Mouse (Mus musculus) forebrain, embryonic 14.5 days (tissue): ENCODE measurements at regions not wholly inside any gene's neighbourhood (a gene's known extent, or its start where the extent isn't known, plus 50 kb on each side); places are given as distances from the start of the nearest gene placed in this dataset.

Experiments
- ATAC-seq: fragments of 200-750 bp; cut with Nextera tagmentation; 2 replicates; pipeline ENCODE4 v1.8.0; 2017; ENCODE audit warnings: mild to moderate bottlenecking, moderate library complexity
- DNase-seq: peaks from one replicate; pipeline ENCODE4 v3.0.0-alpha.2; 2015; ENCODE audit warnings: low spot score
- H3K27ac ChIP-seq: fragments of 300-500 bp; sonication (generic); 2 replicates; pipeline ENCODE4 v1.5.1; 2014; ENCODE audit warnings: low read depth, mild to moderate bottlenecking, control low read depth, low read length, moderate library complexity
- H3K27me3 ChIP-seq: fragments of 300-500 bp; sonication (generic); replicated peaks from 2 replicates; pipeline ENCODE4 v1.6.1; 2014; ENCODE audit warnings: low read length, control low read depth, mixed read lengths; ENCODE audit not compliant: control insufficient read depth, insufficient read depth
- H3K36me3 ChIP-seq: fragments of 300-500 bp; sonication (generic); 2 replicates; pipeline ENCODE4 v1.6.1; 2014; ENCODE audit warnings: low read length, control low read depth; ENCODE audit not compliant: control insufficient read depth, insufficient read depth
- H3K4me1 ChIP-seq: fragments of 300-500 bp; sonication (generic); 2 replicates; pipeline ENCODE4 v1.6.1; 2014; ENCODE audit warnings: antibody characterized with exemption, low read length, control low read depth; ENCODE audit not compliant: control insufficient read depth, insufficient read depth
- H3K4me2 ChIP-seq: fragments of 300-500 bp; sonication (generic); 2 replicates; pipeline ENCODE4 v1.6.1; 2014; ENCODE audit warnings: mild to moderate bottlenecking, control low read depth, low read length
- H3K4me3 ChIP-seq: fragments of 300-500 bp; sonication (generic); 2 replicates; pipeline ENCODE4 v1.5.1; 2014; ENCODE audit warnings: low read depth, low read length, control low read depth
- H3K9ac ChIP-seq: fragments of 300-500 bp; sonication (generic); 2 replicates; pipeline ENCODE4 v1.6.1; 2014; ENCODE audit warnings: mild to moderate bottlenecking, low read length, control low read depth, moderate library complexity
- H3K9me3 ChIP-seq: fragments of 300-500 bp; sonication (generic); replicated peaks from 2 replicates; pipeline ENCODE4 v1.6.1; 2016; ENCODE audit warnings: low read length, control low read depth, mixed read lengths; ENCODE audit not compliant: control insufficient read depth
- WGBS: fragments of 180-500 bp; shearing (Covaris S2); extraction: QIAGEN DNeasy Blood & Tissue Kit; methylation state at CpG from one replicate; pipeline ENCODE4 v1.1.7; 2014; 5-methylcytosine and 5-hydroxymethylcytosine counted together

GRCm38 (mm10) chr7:136531301-136531700 lies 363.1 kb upstream of the Mgmt start:
- Histone ChIP-seq H3K27ac (no peak overlapping the region), H3K4me3 (no peak overlapping the region), H3K4me1 (no peaks in the 10 kb centered on the region), H3K27me3 (no peaks in the 10 kb centered on the region), H3K36me3 (no peaks in the 10 kb centered on the region), H3K4me2 (no peak overlapping the region), H3K9ac (no peak overlapping the region), H3K9me3 (no peaks in the 10 kb centered on the region)
- DNase-seq (no peak), ATAC-seq (no peak)
- 48% methylated on average over 7 of the region's 7 CpGs for WGBS

- peaks cover 10% of the 10 kb centered on the region for H3K4me1 ChIP-seq
- no peak overlapping the region for H3K27ac ChIP-seq
- peak; percentile 57 for DNase-seq
- no peaks in the 10 kb centered on the region for H3K27me3 ChIP-seq
- no peak overlapping the region for H3K9ac ChIP-seq
- H3K36me3 ChIP-seq, result no peaks in the 10 kb centered on the region
- H3K9me3 ChIP-seq, result no peaks in the 10 kb centered on the region
- ATAC-seq, result peak; percentile 87
- H3K4me3 ChIP-seq, result no peak overlapping the region
- H3K4me2 ChIP-seq, result no peak overlapping the region
Measured at GRCm38 (mm10) chr7:136541876-136542655, 352.3 kb upstream of the Mgmt start.

- no peak for DNase-seq
- no peak overlapping the region for H3K27ac ChIP-seq
- WGBS, result 79% methylated on average over 7 of the region's 7 CpGs
Measured at GRCm38 (mm10) chr7:136542896-136543295, 351.5 kb upstream of the Mgmt start.

GRCm38 (mm10) chr7:136547837-136548236 lies 346.6 kb upstream of the Mgmt start:
- H3K9me3 ChIP-seq, result no peaks in the 10 kb centered on the region
- no peaks in the 10 kb centered on the region for H3K36me3 ChIP-seq
- H3K9ac ChIP-seq, result no peak overlapping the region
- H3K27me3 ChIP-seq, result no peaks in the 10 kb centered on the region
- peaks cover 4% of the 10 kb centered on the region; the same call in 1 of the 2 replicates for H3K4me1 ChIP-seq
- no peak overlapping the region for H3K4me2 ChIP-seq
- H3K4me3 ChIP-seq, result no peak overlapping the region
- no peak overlapping the region for H3K27ac ChIP-seq
- ATAC-seq (no peak), DNase-seq (peak; percentile 42)
- WGBS, result 61% methylated on average over 3 of the region's 3 CpGs

More at GRCm38 (mm10) chr7:136542896-136543295, 351.5 kb upstream of the Mgmt start:
- no peak overlapping the region for H3K4me2 ChIP-seq
- H3K27me3 ChIP-seq, result no peaks in the 10 kb centered on the region
- no peak overlapping the region for H3K4me3 ChIP-seq
- ATAC-seq, result no peak
- peaks cover 10% of the 10 kb centered on the region for H3K4me1 ChIP-seq
- H3K9ac ChIP-seq, result no peak overlapping the region
- no peaks in the 10 kb centered on the region for H3K36me3 ChIP-seq
- H3K9me3 ChIP-seq, result no peaks in the 10 kb centered on the region

GRCm38 (mm10) chr7:136556436-136556835 lies 338.0 kb upstream of the Mgmt start:
- WGBS, result 72% methylated on average over 4 of the region's 4 CpGs
- no peak overlapping the region for H3K4me2 ChIP-seq
- no peak overlapping the region for H3K4me3 ChIP-seq
- no peaks in the 10 kb centered on the region for H3K9me3 ChIP-seq
- no peak overlapping the region for H3K27ac ChIP-seq
- DNase-seq, result no peak
- no peak for ATAC-seq
- H3K9ac ChIP-seq, result no peak overlapping the region
- H3K4me1 ChIP-seq, result no peaks in the 10 kb centered on the region
- no peaks in the 10 kb centered on the region for H3K36me3 ChIP-seq
- H3K27me3 ChIP-seq, result no peaks in the 10 kb centered on the region

- no peaks in the 10 kb centered on the region for H3K4me1 ChIP-seq
- H3K27me3 ChIP-seq, result no peaks in the 10 kb centered on the region
- no peak overlapping the region for H3K4me2 ChIP-seq
- no peaks in the 10 kb centered on the region for H3K9me3 ChIP-seq
- no peak overlapping the region for H3K9ac ChIP-seq
- ATAC-seq (no peak), DNase-seq (no peak)
- WGBS, result 73% methylated on average over 6 of the region's 6 CpGs
- H3K4me3 ChIP-seq, result no peak overlapping the region
- no peaks in the 10 kb centered on the region for H3K36me3 ChIP-seq
- no peak overlapping the region for H3K27ac ChIP-seq
Measured at GRCm38 (mm10) chr7:136559536-136559935, 334.9 kb upstream of the Mgmt start.

- Histone ChIP-seq H3K27ac (no peak overlapping the region), H3K4me2 (no peak overlapping the region), H3K4me3 (no peak overlapping the region), H3K36me3 (no peaks in the 10 kb centered on the region), H3K4me1 (no peaks in the 10 kb centered on the region), H3K27me3 (no peaks in the 10 kb centered on the region), H3K9me3 (no peaks in the 10 kb centered on the region), H3K9ac (no peak overlapping the region)
- 39% methylated on average over 7 of the region's 7 CpGs for WGBS
- DNase-seq (no peak), ATAC-seq (no peak)
Measured at GRCm38 (mm10) chr7:136570911-136571310, 323.5 kb upstream of the Mgmt start.

- DNase-seq (no peak), ATAC-seq (no peak)
- peaks cover 13% of the 10 kb centered on the region for H3K27me3 ChIP-seq
- H3K9ac ChIP-seq, result no peak overlapping the region
- no peaks in the 10 kb centered on the region for H3K4me1 ChIP-seq
- no peak overlapping the region for H3K4me3 ChIP-seq
- H3K36me3 ChIP-seq, result no peaks in the 10 kb centered on the region
- H3K27ac ChIP-seq, result no peak overlapping the region
- H3K4me2 ChIP-seq, result no peak overlapping the region
- WGBS, result 48% methylated on average over 12 of the region's 12 CpGs
- H3K9me3 ChIP-seq, result no peaks in the 10 kb centered on the region
Measured at GRCm38 (mm10) chr7:136581896-136582295, 312.5 kb upstream of the Mgmt start.

GRCm38 (mm10) chr7:136584361-136584760 lies 310.1 kb upstream of the Mgmt start:
- 84% methylated on average over 17 of the region's 17 CpGs for WGBS

More at GRCm38 (mm10) chr7:136584361-136584760, 310.1 kb upstream of the Mgmt start:
- DNase-seq (peak; percentile 22), ATAC-seq (no peak)
- no peaks in the 10 kb centered on the region for H3K9me3 ChIP-seq
- no peak overlapping the region for H3K4me2 ChIP-seq
- peaks cover 13% of the 10 kb centered on the region for H3K27me3 ChIP-seq
- no peaks in the 10 kb centered on the region for H3K4me1 ChIP-seq
- no peak overlapping the region for H3K9ac ChIP-seq
- no peak overlapping the region for H3K4me3 ChIP-seq
- no peaks in the 10 kb centered on the region for H3K36me3 ChIP-seq
- no peak overlapping the region for H3K27ac ChIP-seq
